8 mouse cellular contexts compared by ENCODE assay signal in genomic region chr10:25372510-25373148, GRCm38 (mm10). TPM values are rescaled to one million over a fixed set of nuclear protein-coding genes. Genes with fewer than 3 reads are reported as not detected.
DNase-seq lines count a peak whose midpoint lies in the region; ATAC-seq and TF ChIP-seq lines count a peak whose summit lies in the region.

No protein-coding gene starts in this region.

- H3K36me3 ChIP-seq in intestine, embryonic 15.5 days: no peaks in the 10 kb centered on the region
- no peaks in the 10 kb centered on the region for H3K36me3 ChIP-seq in intestine, embryonic 16.5 days (ENCODE audit: control insufficient read depth, insufficient read depth, low read length)
- H3K36me3 ChIP-seq in limb, embryonic 14.5 days (ENCODE audit: control insufficient read depth, insufficient read depth, low read length): 0 out of 2 replicates have a peak, but pooled peaks cover under 1% of the 10 kb centered on the region
- no peaks in the 10 kb centered on the region for H3K36me3 ChIP-seq in kidney, embryonic 16.5 days (ENCODE audit: insufficient read depth, low read length)

- no peak overlapping the region for H3K27ac ChIP-seq in intestine, embryonic 15.5 days
- no peak overlapping the region for H3K27ac ChIP-seq in intestine, embryonic 16.5 days (ENCODE audit: low read length)
- H3K27ac ChIP-seq in embryonic fibroblast, embryonic 13.5 days (ENCODE audit: insufficient read depth, low read length): peak overlapping the region; percentile 62
- peak overlapping the region; percentile 40 for H3K27ac ChIP-seq in limb, embryonic 14.5 days (replicated peaks; ENCODE audit: low read depth, low read length)
- no peak overlapping the region for H3K27ac ChIP-seq in kidney, embryonic 16.5 days (ENCODE audit: low read length)

- H3K27me3 ChIP-seq in intestine, embryonic 15.5 days (replicated peaks): no peaks in the 10 kb centered on the region
- no peaks in the 10 kb centered on the region for H3K27me3 ChIP-seq in intestine, embryonic 16.5 days (replicated peaks; ENCODE audit: control insufficient read depth, insufficient read depth, low read length)
- no peaks in the 10 kb centered on the region for H3K27me3 ChIP-seq in limb, embryonic 14.5 days (ENCODE audit: control insufficient read depth, insufficient read depth, low read length)
- no peaks in the 10 kb centered on the region for H3K27me3 ChIP-seq in kidney, embryonic 16.5 days (ENCODE audit: insufficient read depth, low read length)

- no peak overlapping the region for H3K9ac ChIP-seq in intestine, embryonic 15.5 days
- H3K9ac ChIP-seq in intestine, embryonic 16.5 days (ENCODE audit: low read depth, low read length): no peak overlapping the region
- H3K9ac ChIP-seq in limb, embryonic 14.5 days (ENCODE audit: low read depth, low read length, severe bottlenecking): no peak overlapping the region
- no peak overlapping the region for H3K9ac ChIP-seq in kidney, embryonic 16.5 days (replicated peaks; ENCODE audit: low read length)

- peak; percentile 5 for DNase-seq in adrenal gland, adult 2 months
- DNase-seq in adrenal gland, adult (ENCODE audit: inconsistent age in 2 of 2, low spot score in 1 of 2): no peak
- DNase-seq in limb, embryonic 14.5 days (ENCODE audit: low spot score): peak; percentile 87
- DNase-seq in ovary, postnatal 10 days (ENCODE audit: low spot score): no peak

- H3K9me3 ChIP-seq in intestine, embryonic 15.5 days: no peaks in the 10 kb centered on the region
- H3K9me3 ChIP-seq in intestine, embryonic 16.5 days (ENCODE audit: control insufficient read depth, low read length): no peaks in the 10 kb centered on the region
- H3K9me3 ChIP-seq in limb, embryonic 14.5 days (ENCODE audit: control insufficient read depth, low read length): no peaks in the 10 kb centered on the region
- no peaks in the 10 kb centered on the region for H3K9me3 ChIP-seq in kidney, embryonic 16.5 days (ENCODE audit: low read length)

- no peak for TF ChIP-seq POLR2A in embryonic fibroblast, embryonic 13.5 days (IDR thresholded peaks at IDR 0.05; ENCODE audit: low read depth, low read length)
- TF ChIP-seq POLR2A in limb, embryonic 14.5 days (IDR thresholded peaks at IDR 0.05; ENCODE audit: borderline replicate concordance, extremely low read depth, insufficient read depth, insufficient read length): no peak

- TF ChIP-seq CTCF in embryonic fibroblast, embryonic 13.5 days (IDR thresholded peaks at IDR 0.05; ENCODE audit: borderline replicate concordance, insufficient read depth, low read length): no peak

- ATAC-seq in intestine, embryonic 15.5 days: peak; percentile 40; the same call in 1 of the 2 replicates
- ATAC-seq in intestine, embryonic 16.5 days: no peak; the same call in 1 of the 2 replicates
- peak; percentile 62 for ATAC-seq in limb, embryonic 14.5 days (ENCODE audit: low FRiP score, low read depth)
- ATAC-seq in kidney, embryonic 16.5 days (ENCODE audit: low FRiP score, low TSS enrichment): no peak

- H3K4me3 ChIP-seq in intestine, embryonic 15.5 days (replicated peaks): no peak overlapping the region
- H3K4me3 ChIP-seq in intestine, embryonic 16.5 days (ENCODE audit: low read length): no peak overlapping the region
- H3K4me3 ChIP-seq in embryonic fibroblast, embryonic 13.5 days (ENCODE audit: insufficient read depth, low read length): no peak overlapping the region
- H3K4me3 ChIP-seq in limb, embryonic 14.5 days (replicated peaks; ENCODE audit: low read length): no peak overlapping the region
- H3K4me3 ChIP-seq in kidney, embryonic 16.5 days (ENCODE audit: low read length): no peak overlapping the region

- no peak overlapping the region for H3K4me2 ChIP-seq in intestine, embryonic 15.5 days (replicated peaks)
- H3K4me2 ChIP-seq in intestine, embryonic 16.5 days (ENCODE audit: low read depth, low read length): no peak overlapping the region
- peak overlapping the region; percentile 19; the same call in 1 of the 2 replicates for H3K4me2 ChIP-seq in limb, embryonic 14.5 days (replicated peaks; ENCODE audit: low read depth, low read length, severe bottlenecking)
- H3K4me2 ChIP-seq in kidney, embryonic 16.5 days (replicated peaks; ENCODE audit: low read depth, low read length): no peak overlapping the region

- WGBS in intestine, embryonic 15.5 days: 39% methylated on average over 10 of the region's 10 CpGs
- WGBS in intestine, embryonic 16.5 days: 39% methylated on average over 10 of the region's 10 CpGs
- 17% methylated on average over 10 of the region's 10 CpGs for WGBS in limb, embryonic 14.5 days
- 48% methylated on average over 10 of the region's 10 CpGs for WGBS in kidney, embryonic 16.5 days

- peaks cover 11% of the 10 kb centered on the region; the same call in 1 of the 2 replicates for H3K4me1 ChIP-seq in intestine, embryonic 15.5 days (replicated peaks)
- H3K4me1 ChIP-seq in intestine, embryonic 16.5 days (ENCODE audit: control insufficient read depth, insufficient read depth, low read length): peaks cover 17% of the 10 kb centered on the region
- H3K4me1 ChIP-seq in embryonic fibroblast, embryonic 13.5 days (ENCODE audit: control insufficient read depth, insufficient read depth, low read length): peaks cover 18% of the 10 kb centered on the region
- peaks cover 58% of the 10 kb centered on the region for H3K4me1 ChIP-seq in limb, embryonic 14.5 days (ENCODE audit: control insufficient read depth, insufficient read depth, low read length)
- H3K4me1 ChIP-seq in kidney, embryonic 16.5 days (ENCODE audit: insufficient read depth, low read length): peaks cover 21% of the 10 kb centered on the region

RNA-seq across cellular contexts. Expression of gene Epb41l2, which starts 13.0 kb away (rescaled TPM):
- 10 to 100 TPM; 61.7 to 71.6 TPM for total RNA-seq in adrenal gland, adult 2 months (2021)
- 16.9 and 20.5 TPM in 2 replicates for polyA plus RNA-seq in adrenal gland, adult 2 months (2012; rRNA removed)
- polyA plus RNA-seq in intestine, embryonic 15.5 days (2015; fragmentation: Nextera tagmentation; extraction: Ambion mirVana): 40.1 and 42.1 TPM in 2 replicates
- polyA plus RNA-seq in intestine, embryonic 16.5 days (2015; fragmentation: Nextera tagmentation; extraction: Ambion mirVana): 34.6 and 34.7 TPM in 2 replicates
- polyA plus RNA-seq in embryonic fibroblast, embryonic 13.5 days (2011; ENCODE audit: insufficient read length, low read depth, missing spikeins): 134 and 138 TPM in 2 replicates
- polyA plus RNA-seq in limb, embryonic 14.5 days (2012; rRNA removed): 120 and 143 TPM in 2 replicates
- 78.1 and 81.7 TPM in 2 replicates for polyA plus RNA-seq in limb, embryonic 14.5 days (2014; fragmentation: Nextera tagmentation; extraction: Ambion mirVana)
- polyA plus RNA-seq in kidney, embryonic 16.5 days (2015; fragmentation: Nextera tagmentation; extraction: Ambion mirVana): 74.9 and 75.6 TPM in 2 replicates

Comparison
In these comparisons a context has a peak if more than half of its experiments do, and no peak if none do; other contexts are left out.
1. DNase-seq: peak in adrenal gland, adult 2 months (single experiment) and limb, embryonic 14.5 days (single experiment); none in adrenal gland, adult (0 of 2) and ovary, postnatal 10 days (single experiment).
2. ATAC-seq: peak in intestine, embryonic 15.5 days (single experiment) and limb, embryonic 14.5 days (single experiment); none in intestine, embryonic 16.5 days (single experiment) and kidney, embryonic 16.5 days (single experiment).
3. H3K27ac ChIP-seq: peak in embryonic fibroblast, embryonic 13.5 days (single experiment) and limb, embryonic 14.5 days (single experiment); none in intestine, embryonic 15.5 days (single experiment), intestine, embryonic 16.5 days (single experiment) and kidney, embryonic 16.5 days (single experiment).